Mouse (Mus musculus) spleen, adult 2 months (tissue): ENCODE measurements around the gene Slit3. TPM values are rescaled to one million over a fixed set of nuclear protein-coding genes. Genes with fewer than 3 reads are reported as not detected.

ENCODE experiments used
- DNase-seq, 2 experiments: peaks; one replicate each; pipeline versions ENCODE4 v3.0.0 to v3.0.0-alpha.2; 2012 to 2021; ENCODE audit warnings: low spot score in 2 of 2, low read depth in 1 of 2
- H3K27ac ChIP-seq: fragments of 200-500 bp; 2 replicates; pipeline ENCODE4 v1.5.1; 2012; ENCODE audit warnings: low read length, inconsistent platforms; ENCODE audit not compliant: insufficient read depth
- H3K27me3 ChIP-seq: fragments of 200-500 bp; 2 replicates; pipeline ENCODE4 v1.6.1; 2012; ENCODE audit warnings: mild to moderate bottlenecking, moderate library complexity, low read length, inconsistent platforms; ENCODE audit not compliant: control insufficient read depth, insufficient read depth
- H3K36me3 ChIP-seq: fragments of 200-500 bp; 2 replicates; pipeline ENCODE4 v1.6.1; 2012; ENCODE audit warnings: mild to moderate bottlenecking, low read length, inconsistent platforms; ENCODE audit not compliant: control insufficient read depth, insufficient read depth
- H3K4me1 ChIP-seq: fragments of 200-500 bp; 2 replicates; pipeline ENCODE4 v1.6.1; 2011; ENCODE audit warnings: inconsistent platforms; ENCODE audit not compliant: control insufficient read depth, insufficient read depth, insufficient read length
- H3K4me3 ChIP-seq: fragments of 200-500 bp; 2 replicates; pipeline ENCODE4 v1.5.1; 2011; ENCODE audit warnings: mild to moderate bottlenecking, inconsistent platforms; ENCODE audit not compliant: insufficient read depth, insufficient read length; ENCODE audit errors: extremely low read depth
- CTCF ChIP-seq: fragments of 200-500 bp; IDR thresholded peaks from 2 replicates; pipeline ENCODE4 v1.5.1; 2011; ENCODE audit warnings: mild to moderate bottlenecking, inconsistent platforms; ENCODE audit not compliant: insufficient read depth, insufficient read length, insufficient replicate concordance; ENCODE audit errors: extremely low read depth
- POLR2A ChIP-seq: fragments of 200-500 bp; IDR thresholded peaks from 2 replicates; pipeline ENCODE4 v1.6.1; 2011; ENCODE audit warnings: low read depth, low read length, inconsistent platforms
- WGBS: fragments of 180-500 bp; shearing (Covaris S2); methylation state at CpG from one replicate; pipeline ENCODE4 v1.1.7; 2018; 5-methylcytosine and 5-hydroxymethylcytosine counted together
- polyA plus RNA-seq: library from polyadenylated mRNA; depleted of rRNA; stranded (reverse); fragments of >200 nt; gene quantifications from 2 replicates; pipeline ENCODE4 v1.2.3, GENCODE M21; 2012

The Slit3 gene
- polyA plus RNA-seq, 1 experiment = 6.6 TPM

GRCm38 (mm10) chr11:35380766-35381165, 259.7 kb downstream of the Slit3 start:
- DNase-seq = no peak
- Histone ChIP-seq H3K36me3 (no peaks in the 10 kb centered on the region), H3K27me3 (no peaks in the 10 kb centered on the region), H3K4me3 (no peak overlapping the region), H3K4me1 (no peaks in the 10 kb centered on the region), H3K27ac (no peak overlapping the region)
- no peak for TF ChIP-seq POLR2A
- TF ChIP-seq CTCF = no peak
- 86% methylated on average over 1 of the region's 1 CpGs for WGBS

GRCm38 (mm10) chr11:35385444-35385843, 264.4 kb downstream of the Slit3 start:
- DNase-seq = no peak
- no peaks in the 10 kb centered on the region for H3K27me3 ChIP-seq

DNA sequence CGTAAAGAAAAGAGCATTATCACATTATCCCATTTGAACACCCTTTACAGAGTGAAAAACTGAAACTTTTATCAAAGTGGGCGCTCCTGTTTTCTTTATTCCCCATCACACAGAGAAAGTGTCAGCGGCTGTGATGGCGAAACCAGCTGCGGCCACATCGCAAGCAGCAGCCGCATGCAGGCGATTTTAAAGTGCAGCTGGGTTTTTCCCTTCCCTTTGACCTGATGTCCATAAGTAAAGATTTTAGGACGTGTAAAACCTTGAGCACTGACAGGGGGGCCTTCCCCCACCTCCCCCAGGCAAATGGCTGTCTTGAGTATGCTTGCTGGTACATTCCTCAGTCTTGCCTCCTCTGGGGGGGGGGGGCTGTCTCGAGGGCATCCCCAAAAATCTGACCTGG, 266.8 kb downstream of the Slit3 start:
- 88% methylated on average over 10 of the region's 10 CpGs for WGBS
- no peaks in the 10 kb centered on the region for H3K4me1 ChIP-seq
- no peaks in the 10 kb centered on the region for H3K27me3 ChIP-seq
- no peak overlapping the region for H3K4me3 ChIP-seq
- no peaks in the 10 kb centered on the region for H3K36me3 ChIP-seq
- no peak overlapping the region for H3K27ac ChIP-seq
- no peak for TF ChIP-seq POLR2A
- TF ChIP-seq CTCF = no peak
- DNase-seq = no peak

More at GRCm38 (mm10) chr11:35385444-35385843, 264.4 kb downstream of the Slit3 start:
- H3K4me3 ChIP-seq = no peak overlapping the region
- no peaks in the 10 kb centered on the region for H3K4me1 ChIP-seq
- H3K36me3 ChIP-seq = no peaks in the 10 kb centered on the region
- 36% methylated on average over 3 of the region's 3 CpGs for WGBS
- H3K27ac ChIP-seq = no peak overlapping the region
- TF ChIP-seq CTCF (no peak), POLR2A (no peak)

- H3K4me3 ChIP-seq = no peak overlapping the region
- H3K36me3 ChIP-seq = no peaks in the 10 kb centered on the region
- no peaks in the 10 kb centered on the region for H3K27me3 ChIP-seq
- 88% methylated on average over 12 of the region's 12 CpGs for WGBS
- no peak for DNase-seq
- no peak overlapping the region for H3K27ac ChIP-seq
- no peak for TF ChIP-seq CTCF
- TF ChIP-seq POLR2A = no peak
- no peaks in the 10 kb centered on the region for H3K4me1 ChIP-seq
Measured at GRCm38 (mm10) chr11:35388471-35388870, 267.4 kb downstream of the Slit3 start.

DNA sequence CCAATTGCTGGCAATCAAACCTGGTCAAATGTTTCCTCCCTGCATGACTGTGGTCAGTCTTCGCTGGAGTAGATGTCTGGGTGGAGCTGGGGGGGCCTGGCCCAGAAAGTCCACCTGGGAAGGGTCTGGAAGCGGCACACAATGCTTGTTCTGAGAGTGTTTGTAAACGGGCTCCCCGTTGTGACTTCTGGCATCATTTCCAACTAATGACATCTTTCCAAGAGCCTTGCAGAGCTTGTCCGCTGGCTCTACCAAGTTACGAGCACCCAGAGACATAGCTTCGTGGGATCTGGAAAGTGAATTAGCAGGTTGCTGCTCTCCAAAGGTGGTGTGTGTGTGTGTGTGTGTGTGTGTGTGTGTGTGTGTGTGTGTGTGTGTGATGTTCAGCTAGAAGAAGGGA, 268.3 kb downstream of the Slit3 start:
- Histone ChIP-seq H3K27ac (no peak overlapping the region), H3K4me1 (no peaks in the 10 kb centered on the region), H3K27me3 (no peaks in the 10 kb centered on the region), H3K4me3 (no peak overlapping the region), H3K36me3 (no peaks in the 10 kb centered on the region)
- no peak for DNase-seq
- WGBS = 87% methylated on average over 7 of the region's 7 CpGs
- TF ChIP-seq POLR2A (no peak), CTCF (no peak)

DNA sequence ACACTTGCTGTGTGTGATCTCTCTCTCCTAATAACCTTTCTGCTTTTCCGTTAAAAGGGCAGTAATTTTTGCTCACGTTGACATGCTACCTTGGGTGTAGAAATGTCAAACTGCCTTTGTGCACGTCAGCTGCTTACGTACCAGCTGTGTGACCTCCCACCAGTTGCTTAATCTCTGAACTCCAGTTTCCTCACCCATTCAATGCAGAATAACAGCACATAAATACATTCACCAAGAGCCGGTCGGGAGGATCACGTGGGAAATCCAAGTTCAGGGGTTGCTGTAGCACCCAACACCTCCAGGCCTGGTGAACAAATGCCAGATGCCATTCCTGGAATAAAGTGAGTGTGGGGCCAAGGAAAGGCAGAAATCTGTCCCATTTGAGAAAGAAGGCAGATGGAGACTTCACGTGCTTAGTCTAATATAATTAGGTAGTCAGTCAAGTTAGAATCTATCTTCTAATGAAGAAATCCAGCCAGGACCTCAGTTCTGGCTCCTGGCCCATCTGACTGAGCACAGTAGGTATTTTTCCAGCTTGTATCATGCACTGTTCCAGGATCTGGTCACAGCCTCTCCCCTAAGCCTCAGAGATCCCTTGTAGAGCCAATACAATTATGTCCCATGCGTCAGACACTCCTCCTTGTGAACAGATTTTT, 268.9 kb downstream of the Slit3 start:
- WGBS = 81% methylated on average over 9 of the region's 9 CpGs
- DNase-seq = no peak
- no peak overlapping the region for H3K4me3 ChIP-seq

DNA sequence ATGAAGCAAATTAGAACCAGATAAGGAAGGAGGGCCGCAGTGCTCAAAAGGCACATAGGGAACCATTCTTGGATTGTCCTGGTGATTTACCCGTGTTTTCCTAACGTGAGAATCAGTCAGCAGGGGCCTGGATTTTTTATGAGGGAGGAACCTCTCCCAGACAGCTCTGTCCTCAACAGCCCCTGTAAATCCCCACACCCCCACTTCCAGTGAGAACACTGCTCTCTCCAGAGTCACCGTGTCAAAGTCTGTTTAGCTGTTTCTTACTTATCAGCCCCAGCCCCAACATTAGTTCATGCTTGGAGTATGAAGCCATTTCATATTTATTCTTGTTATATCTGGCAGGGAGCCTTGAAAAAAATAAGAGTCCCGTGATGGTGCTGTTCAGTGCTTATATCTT, 272.8 kb downstream of the Slit3 start:
- H3K27me3 ChIP-seq = no peaks in the 10 kb centered on the region
- no peak overlapping the region for H3K27ac ChIP-seq
- no peaks in the 10 kb centered on the region for H3K4me1 ChIP-seq
- no peak overlapping the region for H3K4me3 ChIP-seq
- 65% methylated on average over 5 of the region's 5 CpGs for WGBS
- no peak for DNase-seq
- H3K36me3 ChIP-seq = no peaks in the 10 kb centered on the region
- TF ChIP-seq POLR2A = no peak
- TF ChIP-seq CTCF = no peak

More for the DNA sequence above, 268.9 kb downstream of the Slit3 start:
- H3K36me3 ChIP-seq = no peaks in the 10 kb centered on the region
- no peaks in the 10 kb centered on the region for H3K27me3 ChIP-seq
- H3K27ac ChIP-seq = no peak overlapping the region
- TF ChIP-seq CTCF (no peak), POLR2A (no peak)
- no peaks in the 10 kb centered on the region for H3K4me1 ChIP-seq
